In genomic region chrX:42393836-42394556, GRCm38 (mm10) we compare ENCODE assay signal across 15 mouse cellular contexts.
"Had no signal": no experiment of that assay in that cellular context is flagged by ENCODE, and none has a peak within 500 bp of the region (broad histone marks: within the 10 kb centered on the region; RNA-seq: fewer than 3 reads in every experiment).

No protein-coding gene starts in this region.

- H3K4me3 ChIP-seq: kidney, embryonic 15.5 days; left cerebral cortex, adult 2 months; limb, embryonic 12.5 days; limb, embryonic 15.5 days; megakaryocyte, embryonic 14.5 days; midbrain, embryonic 12.5 days; midbrain, embryonic 15.5 days; neural tube, embryonic 13.5 days had no signal

- H3K4me1 ChIP-seq: kidney, embryonic 15.5 days; limb, embryonic 12.5 days; limb, embryonic 15.5 days; megakaryocyte, embryonic 14.5 days; midbrain, embryonic 12.5 days; midbrain, embryonic 15.5 days; neural tube, embryonic 13.5 days had no signal

- H3K4me2 ChIP-seq: kidney, embryonic 15.5 days; limb, embryonic 12.5 days; limb, embryonic 15.5 days; midbrain, embryonic 12.5 days; midbrain, embryonic 15.5 days; neural tube, embryonic 13.5 days had no signal

- H3K27ac ChIP-seq: kidney, embryonic 15.5 days; left cerebral cortex, adult 2 months; limb, embryonic 12.5 days; limb, embryonic 15.5 days; macrophage; midbrain, embryonic 12.5 days; midbrain, embryonic 15.5 days; neural tube, embryonic 13.5 days had no signal

- H3K36me3 ChIP-seq: kidney, embryonic 15.5 days; limb, embryonic 12.5 days; limb, embryonic 15.5 days; midbrain, embryonic 12.5 days; midbrain, embryonic 15.5 days; neural tube, embryonic 13.5 days had no signal

- ATAC-seq: midbrain, embryonic 15.5 days had no signal

- H3K9ac ChIP-seq: kidney, embryonic 15.5 days; limb, embryonic 12.5 days; limb, embryonic 15.5 days; midbrain, embryonic 12.5 days; midbrain, embryonic 15.5 days; neural tube, embryonic 13.5 days had no signal

- H3K9me3 ChIP-seq: kidney, embryonic 15.5 days; limb, embryonic 12.5 days; limb, embryonic 15.5 days; megakaryocyte, embryonic 14.5 days; midbrain, embryonic 12.5 days; midbrain, embryonic 15.5 days; neural tube, embryonic 13.5 days had no signal

- H3K27me3 ChIP-seq: kidney, embryonic 15.5 days; limb, embryonic 12.5 days; limb, embryonic 15.5 days; midbrain, embryonic 12.5 days; midbrain, embryonic 15.5 days; neural tube, embryonic 13.5 days had no signal

- DNase-seq: kidney, adult 11 months; kidney, adult 8-10 months; layer of hippocampus, postnatal 36 days; lung, adult 2 months; thymus, adult 18-20 months; thymus, postnatal 36 days had no signal
